Comparison of ENCODE assay signal across 8 mouse cellular contexts in genomic region chr16:36828820-36829219, GRCm38 (mm10). TPM values are rescaled to one million over a fixed set of nuclear protein-coding genes. Genes with fewer than 3 reads are reported as not detected.
DNase-seq lines count a peak whose midpoint lies in the region; ATAC-seq and TF ChIP-seq lines count a peak whose summit lies in the region.

No protein-coding gene starts in this region.

- H3K27ac ChIP-seq in heart, embryonic 13.5 days (replicated peaks) = no peak overlapping the region
- no peak overlapping the region for H3K27ac ChIP-seq in forebrain, embryonic 12.5 days
- no peak overlapping the region for H3K27ac ChIP-seq in liver, embryonic 12.5 days

- peak overlapping the region; percentile 83 for H3K4me3 ChIP-seq in heart, embryonic 13.5 days
- peak overlapping the region; percentile 91 for H3K4me3 ChIP-seq in G1E (ENCODE audit: low read depth, low read length)
- H3K4me3 ChIP-seq in forebrain, embryonic 12.5 days (replicated peaks) = peak overlapping the region; percentile 74
- peak overlapping the region; percentile 81 for H3K4me3 ChIP-seq in liver, embryonic 12.5 days

- WGBS in heart, embryonic 13.5 days = 8% methylated on average over 11 of the region's 11 CpGs
- 2% methylated on average over 11 of the region's 11 CpGs for WGBS in forebrain, embryonic 12.5 days
- 13% methylated on average over 11 of the region's 11 CpGs for WGBS in liver, embryonic 12.5 days (ENCODE audit: insufficient replicate concordance)

- peak overlapping the region; percentile 93 for H3K9ac ChIP-seq in heart, embryonic 13.5 days
- peak overlapping the region; percentile 81 for H3K9ac ChIP-seq in forebrain, embryonic 12.5 days
- H3K9ac ChIP-seq in liver, embryonic 12.5 days = peak overlapping the region; percentile 86

- ATAC-seq in heart, embryonic 13.5 days (ENCODE audit: extremely low read depth, insufficient number of reproducible peaks, low FRiP score, low TSS enrichment) = no peak
- ATAC-seq in G1E (ENCODE audit: extremely low read depth, insufficient number of reproducible peaks, low FRiP score, poor library complexity, severe bottlenecking) = no peak
- peak; percentile 34 for ATAC-seq in forebrain, embryonic 12.5 days (ENCODE audit: low FRiP score)
- no peak for ATAC-seq in liver, embryonic 12.5 days

- H3K36me3 ChIP-seq in heart, embryonic 13.5 days = no peaks in the 10 kb centered on the region
- no peaks in the 10 kb centered on the region for H3K36me3 ChIP-seq in G1E (replicated peaks)
- no peaks in the 10 kb centered on the region; the same call in 1 of the 2 replicates for H3K36me3 ChIP-seq in forebrain, embryonic 12.5 days (replicated peaks)
- no peaks in the 10 kb centered on the region for H3K36me3 ChIP-seq in liver, embryonic 12.5 days

- H3K4me2 ChIP-seq in heart, embryonic 13.5 days = peak overlapping the region; percentile 81
- peak overlapping the region; percentile 73 for H3K4me2 ChIP-seq in forebrain, embryonic 12.5 days
- H3K4me2 ChIP-seq in liver, embryonic 12.5 days = peak overlapping the region; percentile 96

- H3K9me3 ChIP-seq in heart, embryonic 13.5 days = no peaks in the 10 kb centered on the region
- no peaks in the 10 kb centered on the region for H3K9me3 ChIP-seq in G1E (replicated peaks)
- no peaks in the 10 kb centered on the region for H3K9me3 ChIP-seq in forebrain, embryonic 12.5 days
- no peaks in the 10 kb centered on the region for H3K9me3 ChIP-seq in liver, embryonic 12.5 days (replicated peaks)

- no peak for DNase-seq in heart, postnatal 4 days
- DNase-seq in G1E (ENCODE audit: low spot score) = no peak
- no peak for DNase-seq in urinary bladder, postnatal 4 days (ENCODE audit: low spot score in 2 of 2)
- no peak for DNase-seq in spleen, postnatal 4 days (ENCODE audit: low spot score in 2 of 2)
- DNase-seq in frontal cortex, postnatal 14 days (ENCODE audit: low spot score in 2 of 2) = no peak

- peaks cover 9% of the 10 kb centered on the region; the same call in 1 of the 2 replicates for H3K4me1 ChIP-seq in heart, embryonic 13.5 days
- peaks cover 11% of the 10 kb centered on the region for H3K4me1 ChIP-seq in G1E (ENCODE audit: insufficient read depth, low read depth, low read length)
- H3K4me1 ChIP-seq in forebrain, embryonic 12.5 days = peaks cover 9% of the 10 kb centered on the region
- peaks cover 15% of the 10 kb centered on the region for H3K4me1 ChIP-seq in liver, embryonic 12.5 days

- H3K27me3 ChIP-seq in heart, embryonic 13.5 days (replicated peaks) = no peaks in the 10 kb centered on the region; the same call in 1 of the 2 replicates
- H3K27me3 ChIP-seq in G1E (ENCODE audit: insufficient read depth, low read length) = no peaks in the 10 kb centered on the region
- H3K27me3 ChIP-seq in forebrain, embryonic 12.5 days = no peaks in the 10 kb centered on the region
- peaks cover 7% of the 10 kb centered on the region; the same call in 1 of the 2 replicates for H3K27me3 ChIP-seq in liver, embryonic 12.5 days (replicated peaks)

- no peak for TF ChIP-seq CTCF in G1E (IDR thresholded peaks at IDR 0.05; ENCODE audit: low read depth, low read length)

RNA-seq across cellular contexts. Expression of gene Iqcb1, which starts 0.6 kb away (rescaled TPM):
- polyA plus RNA-seq in heart, embryonic 13.5 days (2015; fragmentation: Nextera tagmentation; extraction: Ambion mirVana) = 28.4 and 28.9 TPM in 2 replicates
- 10 to 100 TPM; 14.7 to 17.2 TPM for total RNA-seq in heart, postnatal 4 days (2021)
- total RNA-seq in G1E (2014; fragmentation: Nextera tagmentation) (27.7 and 28.0 TPM in 2 replicates), G1E (2017) (17.3 and 19.0 TPM in 2 replicates)
- polyA plus RNA-seq in G1E (2012) = 1.9 and 2.9 TPM in 2 replicates
- 66.3 TPM in 2 replicates for polyA plus RNA-seq in forebrain, embryonic 12.5 days (2016; fragmentation: Nextera tagmentation; extraction: Ambion mirVana)
- polyA plus RNA-seq in liver, embryonic 12.5 days (2016; fragmentation: Nextera tagmentation; extraction: Ambion mirVana) = 16.6 and 17.4 TPM in 2 replicates

RNA-seq across cellular contexts. Expression of gene Slc15a2, which starts 44.1 kb away (rescaled TPM):
- 1.4 and 2.0 TPM in 2 replicates for polyA plus RNA-seq in heart, embryonic 13.5 days (2015; fragmentation: Nextera tagmentation; extraction: Ambion mirVana)
- 1 to 10 TPM; 2.1 to 3.5 TPM for total RNA-seq in heart, postnatal 4 days (2021)
- total RNA-seq in G1E (2014; fragmentation: Nextera tagmentation) (141 and 144 TPM in 2 replicates), G1E (2017) (98.9 and 111 TPM in 2 replicates)
- polyA plus RNA-seq in G1E (2012) = 1.2 and 1.6 TPM in 2 replicates
- 4.1 and 4.9 TPM in 2 replicates for polyA plus RNA-seq in forebrain, embryonic 12.5 days (2016; fragmentation: Nextera tagmentation; extraction: Ambion mirVana)
- 1.4 and 2.1 TPM in 2 replicates for polyA plus RNA-seq in liver, embryonic 12.5 days (2016; fragmentation: Nextera tagmentation; extraction: Ambion mirVana)

RNA-seq across cellular contexts. Expression of gene Eaf2, which starts 46.0 kb away (rescaled TPM):
- 0.40 and 0.97 TPM in 2 replicates for polyA plus RNA-seq in heart, embryonic 13.5 days (2015; fragmentation: Nextera tagmentation; extraction: Ambion mirVana)
- 1 to 10 TPM; 1.1 to 1.5 TPM for total RNA-seq in heart, postnatal 4 days (2021)
- 1.8 and 2.4 TPM in 2 replicates for total RNA-seq in G1E (2014; fragmentation: Nextera tagmentation)
- 1.4 and 2.1 TPM in 2 replicates for total RNA-seq in G1E (2017)
- polyA plus RNA-seq in G1E (2012) = 0.47 and 0.68 TPM in 2 replicates
- 0.59 and 0.98 TPM in 2 replicates for polyA plus RNA-seq in forebrain, embryonic 12.5 days (2016; fragmentation: Nextera tagmentation; extraction: Ambion mirVana)
- 0.35 and 0.39 TPM in 2 replicates for polyA plus RNA-seq in liver, embryonic 12.5 days (2016; fragmentation: Nextera tagmentation; extraction: Ambion mirVana)

RNA-seq across cellular contexts. Expression of gene Golgb1, which starts 46.1 kb away (rescaled TPM):
- 61.9 and 64.3 TPM in 2 replicates for polyA plus RNA-seq in heart, embryonic 13.5 days (2015; fragmentation: Nextera tagmentation; extraction: Ambion mirVana)
- total RNA-seq in heart, postnatal 4 days (2021) = 10 to 100 TPM; 31.8 to 36.7 TPM
- total RNA-seq in G1E (2014; fragmentation: Nextera tagmentation) = 30.0 and 31.9 TPM in 2 replicates
- total RNA-seq in G1E (2017) = 33.9 and 39.3 TPM in 2 replicates
- polyA plus RNA-seq in G1E (2012) = 11.0 and 12.1 TPM in 2 replicates
- 74.7 and 91.1 TPM in 2 replicates for polyA plus RNA-seq in forebrain, embryonic 12.5 days (2016; fragmentation: Nextera tagmentation; extraction: Ambion mirVana)
- polyA plus RNA-seq in liver, embryonic 12.5 days (2016; fragmentation: Nextera tagmentation; extraction: Ambion mirVana) = 31.4 and 36.3 TPM in 2 replicates
